Mouse (Mus musculus) small intestine, adult 2 months (tissue): ENCODE measurements around the gene Cdk2ap1.

Source experiments
- CTCF ChIP-seq: fragments of 200-500 bp; IDR thresholded peaks from 2 replicates; pipeline ENCODE4 v1.5.1; 2012; ENCODE audit warnings: low read depth, mild to moderate bottlenecking, control low read depth, inconsistent platforms, low read length, moderate library complexity, mixed read lengths; ENCODE audit not compliant: insufficient replicate concordance, insufficient read length; ENCODE audit errors: extremely low read depth
- POLR2A ChIP-seq: fragments of 200-500 bp; IDR thresholded peaks from 2 replicates; pipeline ENCODE4 v1.6.1; 2012; ENCODE audit warnings: low read depth, mild to moderate bottlenecking, control low read depth, inconsistent platforms, low read length, moderate library complexity

DNA sequence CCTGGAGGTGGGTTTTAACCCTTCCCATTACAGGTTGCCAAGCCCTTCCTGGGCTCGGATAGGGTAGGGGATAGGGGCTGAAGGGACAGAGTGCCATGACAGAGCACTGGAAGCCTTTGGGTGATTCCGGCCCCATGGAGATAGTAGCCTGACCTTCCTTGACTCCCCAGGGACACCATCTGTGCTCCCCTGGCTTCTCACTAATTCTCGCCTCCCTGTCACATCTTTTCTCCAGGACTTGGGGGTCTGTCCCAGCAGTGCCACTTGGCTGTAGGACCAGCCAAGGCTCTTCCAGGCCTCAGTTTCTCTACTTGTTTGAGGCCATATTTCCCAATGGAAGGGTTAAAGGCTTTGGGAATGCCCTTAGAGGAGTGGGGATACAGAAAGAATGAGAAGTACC, 11.3 kb downstream of the Cdk2ap1 start:
- TF ChIP-seq POLR2A (no peak), CTCF (no peak)
